Mouse (Mus musculus): ENCODE results near the gene Zfp64.

The Zfp64 gene

DNA sequence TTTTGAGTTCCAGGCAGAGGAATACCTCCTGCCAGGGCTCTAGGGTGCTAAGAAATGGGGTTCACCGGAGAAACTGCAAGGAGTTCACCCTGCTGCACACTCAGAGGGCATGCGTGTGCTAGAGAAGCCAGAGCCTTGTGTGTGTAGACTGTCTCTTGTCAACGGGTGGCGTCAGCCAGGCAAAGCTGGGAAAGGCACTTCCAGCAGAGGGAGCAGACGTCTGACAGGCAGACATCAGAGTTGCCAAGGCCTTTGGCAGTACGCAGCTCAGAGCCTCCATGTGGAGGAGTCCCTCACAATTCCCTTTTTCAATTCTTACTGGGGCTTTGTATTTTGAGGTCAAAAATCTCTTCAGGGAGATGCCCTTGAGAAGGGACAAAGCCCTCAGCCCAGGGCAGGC lies 6.9 kb downstream of the Zfp64 start:
- DNase-seq (ENCODE audit: inconsistent ontology term) = no peak

DNA sequence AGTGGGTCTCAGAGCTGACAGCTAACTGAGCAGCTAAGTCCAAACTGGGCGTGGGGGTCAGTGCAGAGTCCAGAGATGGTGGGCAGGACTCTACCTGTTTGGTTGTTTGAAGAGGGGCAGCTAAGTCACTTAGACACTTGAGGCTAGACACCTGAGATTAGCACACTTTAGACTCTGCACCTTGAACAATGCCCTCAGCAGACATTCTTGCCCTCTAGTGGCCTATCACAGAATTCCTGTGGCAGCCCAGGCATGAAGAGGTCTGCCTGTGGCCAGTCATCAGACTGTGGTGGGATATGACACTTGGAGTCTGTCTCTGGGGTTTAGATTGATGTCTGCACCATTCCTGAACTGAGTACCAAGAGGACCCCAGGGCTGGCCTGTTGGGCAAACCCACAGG lies 7.7 kb downstream of the Zfp64 start:
- no peak for DNase-seq (ENCODE audit: inconsistent ontology term)

GRCm38 (mm10) chr2:168944011-168944410 lies 11.4 kb downstream of the Zfp64 start:
- DNase-seq (ENCODE audit: inconsistent ontology term) = no peak

GRCm38 (mm10) chr2:168939941-168940340 lies 15.4 kb downstream of the Zfp64 start:
- DNase-seq (ENCODE audit: inconsistent ontology term) = no peak

DNA sequence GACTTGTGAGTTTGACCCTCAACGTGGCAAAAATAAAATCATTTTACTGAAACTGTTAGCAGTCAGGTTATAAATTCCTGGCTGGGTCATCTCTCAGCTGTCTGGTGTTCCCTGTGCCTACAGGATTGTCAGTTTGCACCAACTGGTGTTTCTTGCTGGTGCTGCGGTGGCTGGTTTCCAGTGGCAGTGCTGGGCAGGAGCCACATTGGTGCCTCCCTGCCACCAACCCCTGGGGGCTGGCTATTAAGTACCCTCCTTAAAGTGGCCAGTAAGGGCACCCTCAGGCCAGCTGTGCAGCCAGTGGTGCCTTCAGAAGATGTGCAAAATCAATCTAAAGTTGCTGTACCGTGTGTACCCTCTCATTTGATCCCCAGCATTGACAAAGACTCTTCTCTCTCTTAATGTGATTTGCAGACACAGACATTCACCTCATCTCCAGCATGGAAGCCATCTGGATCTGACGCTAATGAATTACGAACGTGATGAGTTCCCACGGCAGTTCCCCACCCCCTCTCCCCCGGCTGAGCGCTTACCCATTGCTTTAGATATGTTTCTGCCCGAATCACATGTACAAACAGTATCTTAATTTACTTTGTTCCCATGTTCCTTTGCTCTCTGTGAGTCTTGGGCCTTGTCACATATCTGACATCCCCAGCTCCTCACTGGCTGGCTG lies 16.0 kb downstream of the Zfp64 start:
- no peak for DNase-seq (ENCODE audit: inconsistent ontology term)

DNA sequence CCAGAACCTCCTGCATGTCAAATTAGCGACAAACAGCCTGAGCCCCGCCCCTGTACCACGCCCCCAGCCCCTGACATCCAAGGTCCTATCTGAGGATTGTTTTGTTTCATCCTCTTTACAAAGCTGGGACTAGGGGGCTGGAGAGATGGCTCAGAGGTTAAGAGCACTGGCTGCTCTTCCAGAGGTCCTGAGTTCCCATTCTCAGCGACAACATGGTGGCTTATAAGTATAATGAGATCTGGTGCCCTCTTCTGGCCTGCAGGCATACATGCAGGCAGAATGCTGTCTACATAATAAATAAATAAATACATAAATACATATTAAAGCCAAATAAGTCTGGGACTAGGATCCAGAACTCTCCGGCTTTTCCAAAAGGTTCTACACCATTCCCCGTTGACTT lies 18.5 kb downstream of the Zfp64 start:
- no peak for DNase-seq (ENCODE audit: inconsistent ontology term)

DNA sequence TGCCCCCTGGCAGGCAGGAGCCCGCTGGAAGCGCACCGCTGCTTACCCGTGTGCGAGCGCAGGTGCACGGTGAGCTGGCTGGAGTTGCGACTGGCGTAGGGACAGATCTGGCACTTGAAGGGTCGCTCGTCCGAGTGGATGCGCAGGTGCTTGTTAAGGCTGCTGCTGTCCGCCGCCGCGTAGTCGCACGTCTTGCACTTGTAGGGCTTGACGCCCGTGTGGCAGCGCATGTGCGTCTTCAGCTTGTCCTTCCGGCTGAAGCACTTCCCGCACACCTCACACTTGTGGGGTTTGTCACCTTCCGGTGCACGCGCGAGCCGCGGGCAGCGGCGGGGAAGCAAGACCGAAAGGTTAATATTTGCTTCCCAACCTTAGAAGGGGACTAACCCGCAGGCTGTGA lies 20.2 kb downstream of the Zfp64 start:
- DNase-seq (ENCODE audit: inconsistent ontology term) = no peak

DNA sequence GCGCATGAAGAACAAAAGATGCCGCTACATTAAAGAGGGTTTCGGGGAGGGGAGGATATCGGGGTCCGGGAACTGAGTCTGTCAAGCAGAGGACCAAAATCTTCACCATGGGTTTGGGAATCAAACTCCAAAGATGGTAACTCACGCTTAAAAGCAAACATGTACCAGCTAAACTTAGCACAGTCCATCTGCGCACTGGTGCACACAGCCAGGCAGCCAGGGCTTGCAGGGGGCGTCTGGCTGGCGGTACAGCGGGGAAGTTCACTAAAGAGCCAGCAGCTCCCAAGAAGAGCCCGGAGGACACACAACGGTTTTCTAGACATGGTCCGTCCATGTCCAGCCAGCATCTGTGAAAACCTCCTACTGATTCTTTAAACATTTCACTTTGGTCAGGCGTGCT lies 23.7 kb downstream of the Zfp64 start:
- DNase-seq (ENCODE audit: inconsistent ontology term) = no peak

DNA sequence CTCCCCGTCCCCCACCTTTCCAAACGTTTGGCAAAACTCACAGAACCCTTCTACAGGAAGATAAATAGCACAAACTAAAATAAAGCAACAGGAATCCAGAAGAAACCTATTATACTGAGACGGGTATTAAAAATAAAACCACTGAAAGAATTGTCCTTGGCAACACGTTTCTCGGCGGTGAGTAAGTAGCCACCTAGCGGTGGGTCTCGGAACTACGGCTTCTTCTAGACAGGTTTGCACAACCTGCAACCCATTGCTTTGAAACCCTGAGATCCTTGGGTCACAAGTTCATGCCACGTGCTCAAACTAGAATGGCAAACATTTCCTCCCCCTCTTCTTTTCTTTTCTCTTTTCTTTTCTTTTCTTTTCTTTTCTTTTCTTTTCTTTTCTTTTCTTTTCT lies 25.7 kb downstream of the Zfp64 start:
- peak; percentile 7 for DNase-seq (ENCODE audit: inconsistent ontology term)

DNA sequence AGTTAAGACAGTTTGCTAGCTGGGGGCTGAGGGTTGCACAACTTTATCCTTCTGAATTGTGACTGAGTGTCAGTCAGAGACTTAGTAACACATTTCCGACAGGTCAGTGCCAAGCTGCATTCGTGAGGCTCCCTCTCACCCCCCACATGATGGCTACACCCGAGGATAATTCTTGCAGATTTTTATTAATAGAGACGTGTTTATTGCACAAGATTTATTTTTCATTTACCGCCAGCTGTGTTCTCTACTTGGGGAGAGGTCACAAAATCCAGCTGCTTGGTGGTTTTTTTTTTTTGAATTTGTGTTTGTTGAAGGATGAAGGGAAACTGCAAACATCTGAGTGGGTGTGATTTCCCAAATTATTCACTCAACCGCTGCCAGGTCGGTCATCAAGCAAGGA lies 28.0 kb downstream of the Zfp64 start:
- no peak for DNase-seq (ENCODE audit: inconsistent ontology term)

DNA sequence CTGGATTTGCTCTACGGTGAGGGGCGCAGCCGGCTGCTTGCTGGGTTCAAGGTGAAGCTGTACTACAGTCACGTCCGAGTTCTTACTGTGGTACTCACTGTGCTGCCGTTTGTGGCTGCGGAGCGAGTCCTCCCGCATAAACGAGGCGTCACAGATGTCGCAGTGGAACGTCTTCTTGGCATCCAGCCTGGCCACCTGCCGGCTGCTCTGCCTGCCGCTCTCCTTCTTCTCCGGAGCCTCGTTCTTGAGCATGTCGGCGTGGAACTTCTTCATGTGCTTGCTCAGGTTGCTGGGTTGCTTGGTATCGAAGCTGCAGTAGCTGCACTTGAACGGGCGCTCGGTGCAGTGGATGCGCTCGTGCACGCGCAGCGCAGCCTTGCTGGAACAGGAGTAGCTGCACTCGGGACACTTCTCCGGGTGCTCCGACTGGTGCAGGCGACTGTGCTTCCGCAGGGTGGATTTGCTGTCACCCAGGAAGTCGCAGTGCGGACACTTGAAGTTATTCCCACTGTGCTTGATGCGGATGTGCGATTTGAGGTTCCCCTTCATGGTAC lies 29.1 kb downstream of the Zfp64 start:
- DNase-seq (ENCODE audit: inconsistent ontology term) = no peak

- peak; percentile 60 for DNase-seq (ENCODE audit: inconsistent ontology term)
These were observed 31.7 kb downstream of the Zfp64 start for GRCm38 (mm10) chr2:168923706-168924105.

DNA sequence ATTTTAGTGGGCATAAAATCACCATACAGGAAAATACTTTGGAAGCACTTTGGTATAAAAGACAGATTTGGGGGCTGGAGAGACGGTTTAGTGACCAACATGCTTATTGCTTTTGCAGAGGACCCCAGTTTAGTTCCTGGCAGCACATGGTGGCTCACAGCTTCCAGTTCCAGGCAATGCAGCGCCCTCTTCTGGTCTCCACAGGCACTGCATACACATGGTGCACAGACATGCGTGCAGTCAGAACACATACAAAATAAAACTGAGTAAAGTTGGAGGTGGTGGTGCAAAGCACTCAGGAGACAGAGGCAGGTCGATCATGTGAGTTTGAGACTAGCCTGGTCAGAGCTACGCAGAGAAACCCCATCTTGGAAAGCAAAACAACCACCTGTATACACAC lies 32.9 kb downstream of the Zfp64 start:
- no peak for DNase-seq (ENCODE audit: inconsistent ontology term)

- DNase-seq (ENCODE audit: inconsistent ontology term) = no peak
These were observed 35.4 kb downstream of the Zfp64 start for GRCm38 (mm10) chr2:168920007-168920406.

GRCm38 (mm10) chr2:168912901-168913721 lies 42.3 kb downstream of the Zfp64 start:
- DNase-seq (ENCODE audit: inconsistent ontology term) = peak; percentile 7

DNA sequence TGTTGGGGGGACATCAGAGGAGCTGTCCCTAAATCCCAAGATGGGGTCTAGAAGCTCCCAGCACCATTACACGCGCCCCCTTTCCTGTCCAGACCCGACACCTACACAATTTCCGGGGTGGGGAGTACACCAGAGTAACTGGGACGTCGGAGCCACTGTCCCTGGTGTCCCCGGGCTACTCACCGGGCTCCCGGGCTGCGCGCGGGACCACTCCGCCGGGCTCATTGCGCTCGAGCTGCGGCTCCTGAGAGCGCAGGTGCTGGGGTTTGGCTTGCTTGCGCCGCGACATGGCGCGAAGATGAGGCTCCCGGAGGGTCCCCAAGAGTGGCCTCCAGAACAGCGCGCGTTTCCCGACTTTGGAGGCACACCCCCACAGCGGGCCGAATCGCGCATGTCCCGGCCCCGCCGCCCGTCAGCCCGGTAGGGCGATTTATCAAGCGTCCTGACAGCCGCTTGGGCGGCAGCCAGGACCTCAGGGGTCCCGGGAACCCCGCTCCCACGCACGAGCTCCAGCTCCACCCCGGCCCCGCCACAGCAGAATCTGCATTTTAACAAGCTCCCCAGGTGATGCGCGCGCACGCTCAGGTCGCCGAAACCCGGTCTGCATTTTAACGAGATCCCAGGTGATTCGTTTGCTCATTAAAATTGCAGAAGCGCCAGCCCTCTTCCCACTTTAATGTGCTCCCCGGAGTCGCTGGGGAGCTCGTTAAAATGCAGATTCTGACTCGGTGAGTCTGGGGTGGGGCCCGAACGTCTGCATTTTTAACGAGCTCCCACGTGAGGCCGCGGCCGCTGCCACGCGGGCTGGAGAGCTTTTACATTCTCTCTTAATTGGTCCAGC lies 43.1 kb downstream of the Zfp64 start:
- peak; percentile 56 for DNase-seq (ENCODE audit: inconsistent ontology term)

- no peak for DNase-seq (ENCODE audit: inconsistent ontology term)
These were observed 43.9 kb downstream of the Zfp64 start for GRCm38 (mm10) chr2:168911527-168911926.

DNA sequence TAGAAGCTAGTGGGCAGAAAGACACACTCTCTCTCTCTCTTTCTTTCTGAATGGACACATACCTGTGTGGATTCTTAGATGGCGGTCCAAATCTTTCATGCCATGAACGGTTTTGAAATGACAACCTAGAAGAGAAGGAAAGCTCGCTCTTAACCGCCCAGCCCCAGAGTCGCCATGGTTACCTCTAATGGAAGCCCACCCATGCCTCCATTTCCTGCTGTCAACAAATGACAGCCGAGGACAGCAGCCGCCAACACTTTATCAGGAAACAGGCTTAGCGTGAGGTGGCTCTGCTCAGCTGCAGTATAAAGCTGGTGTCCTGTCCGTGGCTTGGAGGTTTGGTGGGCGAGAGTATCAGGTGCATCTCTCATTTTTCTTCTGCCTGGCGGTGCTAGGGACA lies 49.4 kb downstream of the Zfp64 start:
- no peak for DNase-seq (ENCODE audit: inconsistent ontology term)

DNA sequence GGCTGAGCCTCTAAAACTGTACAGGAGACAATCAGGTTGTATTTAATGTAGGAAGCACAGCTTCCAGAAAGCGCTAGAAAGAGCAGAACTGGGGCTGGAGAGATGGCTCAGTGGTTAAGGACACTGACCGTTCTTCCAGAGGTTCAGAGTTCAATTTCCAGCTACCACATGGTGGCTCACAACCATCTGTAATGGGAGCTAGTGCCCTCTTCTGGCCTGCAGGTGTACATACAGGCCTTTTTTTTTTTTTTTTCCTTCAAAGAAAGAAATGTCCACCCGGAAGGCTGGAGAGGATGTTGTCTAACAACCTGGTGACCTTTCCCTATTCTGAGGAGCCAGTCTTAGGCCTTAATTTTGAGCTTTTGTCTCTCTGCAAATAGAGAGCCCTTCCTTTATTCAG lies 50.5 kb downstream of the Zfp64 start:
- no peak for DNase-seq (ENCODE audit: inconsistent ontology term)

DNA sequence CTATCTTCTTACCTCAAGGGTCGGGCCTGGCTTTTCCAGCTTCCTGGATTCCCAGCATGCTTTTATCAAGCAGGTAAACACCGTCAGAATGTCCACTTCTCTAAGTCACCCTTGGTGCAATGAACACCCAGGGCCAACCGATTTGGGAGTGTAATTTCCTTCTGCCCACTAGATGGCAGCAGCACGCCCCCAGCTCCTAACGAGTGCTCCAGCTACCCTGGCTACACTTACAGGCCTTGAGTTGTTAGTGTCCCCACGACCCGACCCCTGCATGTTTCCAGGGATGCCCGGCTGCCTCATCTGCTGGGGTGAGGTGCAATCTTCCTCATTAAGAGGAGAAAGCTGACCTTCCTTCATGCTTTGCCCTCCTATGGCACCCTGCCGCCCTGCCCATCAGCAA lies 51.2 kb downstream of the Zfp64 start:
- peak; percentile 39 for DNase-seq (ENCODE audit: inconsistent ontology term)

- no peak for DNase-seq (ENCODE audit: inconsistent ontology term)
These were observed 52.8 kb downstream of the Zfp64 start for GRCm38 (mm10) chr2:168902634-168903033.

GRCm38 (mm10) chr2:168897906-168898305 lies 57.5 kb downstream of the Zfp64 start:
- DNase-seq (ENCODE audit: inconsistent ontology term) = no peak
